Mouse (Mus musculus) heart, embryonic 13.5 days (tissue): ENCODE results near the gene Ccdc36. TPM values are rescaled to one million over a fixed set of nuclear protein-coding genes. Genes with fewer than 3 reads are reported as not detected.

Source experiments
- ATAC-seq: fragments of 200-750 bp; cut with Nextera tagmentation; 2 replicates; pipeline ENCODE4 v1.8.0; 2017; ENCODE audit warnings: moderate TSS enrichment; ENCODE audit not compliant: insufficient number of reproducible peaks, low FRiP score, low TSS enrichment; ENCODE audit errors: extremely low read depth
- H3K27ac ChIP-seq: fragments of 300-500 bp; sonication (generic); replicated peaks from 2 replicates; pipeline ENCODE4 v1.5.1; 2015; ENCODE audit warnings: moderate library complexity, mild to moderate bottlenecking, inconsistent platforms
- H3K27me3 ChIP-seq: fragments of 300-500 bp; sonication (generic); replicated peaks from 2 replicates; pipeline ENCODE4 v1.6.1; 2015; ENCODE audit warnings: mild to moderate bottlenecking, inconsistent platforms
- H3K36me3 ChIP-seq: fragments of 300-500 bp; sonication (generic); 2 replicates; pipeline ENCODE4 v1.6.1; 2015; ENCODE audit warnings: mild to moderate bottlenecking, inconsistent platforms
- H3K4me1 ChIP-seq: fragments of 300-500 bp; sonication (generic); 2 replicates; pipeline ENCODE4 v1.6.1; 2015; ENCODE audit warnings: inconsistent platforms
- H3K4me2 ChIP-seq: fragments of 300-500 bp; sonication (generic); 2 replicates; pipeline ENCODE4 v1.6.1; 2015; ENCODE audit warnings: inconsistent platforms, mild to moderate bottlenecking, moderate library complexity
- H3K4me3 ChIP-seq: fragments of 300-500 bp; sonication (generic); 2 replicates; pipeline ENCODE4 v1.5.1; 2015; ENCODE audit warnings: moderate library complexity, mild to moderate bottlenecking, inconsistent platforms
- H3K9ac ChIP-seq: fragments of 300-500 bp; sonication (generic); 2 replicates; pipeline ENCODE4 v1.6.1; 2015; ENCODE audit warnings: inconsistent platforms, mild to moderate bottlenecking, moderate library complexity
- H3K9me3 ChIP-seq: fragments of 300-500 bp; sonication (generic); 2 replicates; pipeline ENCODE4 v1.6.1; 2016; ENCODE audit warnings: inconsistent platforms
- whole genome bisulfite sequencing: fragments of 180-500 bp; shearing (Covaris S2); methylation state at CpG from one replicate; pipeline ENCODE4 v1.1.7; 2015; ENCODE audit warnings: mixed read lengths; 5-methylcytosine and 5-hydroxymethylcytosine counted together
- polyA plus RNA-seq: library from polyadenylated mRNA; unstranded; fragments of >200 nt; fragmentation: Nextera tagmentation; extraction: Ambion mirVana; gene quantifications from 2 replicates; pipeline ENCODE4 v1.2.1, GENCODE M21; 2015

Ccdc36 gene
- polyA plus RNA-seq, 1 experiment from 2014 or later = 0.80 TPM

- 82% methylated on average over 3 of the region's 3 CpGs for WGBS
- H3K9ac ChIP-seq = no peak overlapping the region
- H3K36me3 ChIP-seq = peaks cover 16% of the 10 kb centered on the region
- peaks cover 9% of the 10 kb centered on the region for H3K4me1 ChIP-seq
- H3K27ac ChIP-seq = no peak overlapping the region
- H3K4me3 ChIP-seq = no peak overlapping the region
- H3K9me3 ChIP-seq = no peaks in the 10 kb centered on the region
- ATAC-seq = no peak
- no peak overlapping the region for H3K4me2 ChIP-seq
- no peaks in the 10 kb centered on the region for H3K27me3 ChIP-seq
Observed at GRCm38 (mm10) chr9:108398324-108398723, 30.0 kb downstream of the Ccdc36 start.

GRCm38 (mm10) chr9:108395427-108395826 is 32.9 kb downstream of the Ccdc36 start:
- no peak overlapping the region for H3K9ac ChIP-seq
- peaks cover 45% of the 10 kb centered on the region for H3K36me3 ChIP-seq
- 83% methylated on average over 1 of the region's 1 CpGs for WGBS
- no peak overlapping the region for H3K4me3 ChIP-seq
- no peaks in the 10 kb centered on the region for H3K27me3 ChIP-seq
- no peaks in the 10 kb centered on the region for H3K9me3 ChIP-seq
- H3K4me2 ChIP-seq = no peak overlapping the region
- no peak overlapping the region for H3K27ac ChIP-seq
- H3K4me1 ChIP-seq = no peaks in the 10 kb centered on the region
- no peak for ATAC-seq

- Histone ChIP-seq H3K9ac (no peak overlapping the region), H3K27me3 (no peaks in the 10 kb centered on the region), H3K27ac (no peak overlapping the region), H3K36me3 (peaks cover 57% of the 10 kb centered on the region), H3K4me2 (no peak overlapping the region), H3K4me3 (no peak overlapping the region), H3K9me3 (no peaks in the 10 kb centered on the region), H3K4me1 (no peaks in the 10 kb centered on the region)
- ATAC-seq = no peak
- 90% methylated on average over 6 of the region's 6 CpGs for WGBS
Observed at GRCm38 (mm10) chr9:108394191-108394590, 34.1 kb downstream of the Ccdc36 start.

- whole genome bisulfite sequencing = 74% methylated on average over 18 of the region's 18 CpGs
- H3K27me3 ChIP-seq = no peaks in the 10 kb centered on the region
- ATAC-seq = no peak
- H3K4me2 ChIP-seq = no peak within 1 kb of the TSS
- no peak within 1 kb of the TSS for H3K27ac ChIP-seq
- no peak within 1 kb of the TSS for H3K9ac ChIP-seq
- no peaks in the 10 kb centered on the region for H3K9me3 ChIP-seq
- no peak within 1 kb of the TSS for H3K4me3 ChIP-seq
- no peaks in the 10 kb centered on the region for H3K4me1 ChIP-seq
- H3K36me3 ChIP-seq = peaks cover 72% of the 10 kb centered on the region
Observed at GRCm38 (mm10) chr9:108392676-108393075, 35.6 kb downstream of the Ccdc36 start, which contains the start of gene 1700102P08Rik. TSS of gene 1700102P08Rik (plus strand) at chr9:108392805.

GRCm38 (mm10) chr9:108389220-108389619 is 39.1 kb downstream of the Ccdc36 start:
- no peaks in the 10 kb centered on the region for H3K4me1 ChIP-seq
- H3K27me3 ChIP-seq = no peaks in the 10 kb centered on the region
- no peaks in the 10 kb centered on the region for H3K9me3 ChIP-seq
- no peak overlapping the region for H3K9ac ChIP-seq
- 79% methylated on average over 6 of the region's 6 CpGs for WGBS
- H3K4me2 ChIP-seq = no peak overlapping the region
- no peak overlapping the region for H3K27ac ChIP-seq
- no peak overlapping the region for H3K4me3 ChIP-seq
- H3K36me3 ChIP-seq = peaks cover 99% of the 10 kb centered on the region
- no peak for ATAC-seq

GRCm38 (mm10) chr9:108388601-108389000 is 39.7 kb downstream of the Ccdc36 start:
- Histone ChIP-seq H3K27me3 (no peaks in the 10 kb centered on the region), H3K9me3 (no peaks in the 10 kb centered on the region), H3K27ac (no peak overlapping the region), H3K9ac (no peak overlapping the region), H3K4me3 (no peak overlapping the region), H3K36me3 (peaks cover 99% of the 10 kb centered on the region), H3K4me1 (no peaks in the 10 kb centered on the region), H3K4me2 (no peak overlapping the region)
- ATAC-seq = no peak
- WGBS = 82% methylated on average over 10 of the region's 10 CpGs

GRCm38 (mm10) chr9:108386816-108387215 is 41.5 kb downstream of the Ccdc36 start:
- Histone ChIP-seq H3K27ac (no peak overlapping the region), H3K9ac (no peak overlapping the region), H3K4me2 (no peak overlapping the region), H3K4me1 (no peaks in the 10 kb centered on the region), H3K4me3 (no peak overlapping the region), H3K36me3 (peaks cover 99% of the 10 kb centered on the region), H3K27me3 (no peaks in the 10 kb centered on the region), H3K9me3 (no peaks in the 10 kb centered on the region)
- 78% methylated on average over 4 of the region's 4 CpGs for WGBS
- ATAC-seq = no peak

GRCm38 (mm10) chr9:108385006-108385405 is 43.3 kb downstream of the Ccdc36 start:
- Histone ChIP-seq H3K36me3 (peaks cover 98% of the 10 kb centered on the region), H3K4me1 (no peaks in the 10 kb centered on the region), H3K9me3 (no peaks in the 10 kb centered on the region), H3K4me3 (no peak overlapping the region), H3K27ac (no peak overlapping the region), H3K4me2 (no peak overlapping the region), H3K27me3 (no peaks in the 10 kb centered on the region), H3K9ac (no peak overlapping the region)
- no peak for ATAC-seq
- WGBS = 83% methylated on average over 7 of the region's 7 CpGs

- 94% methylated on average over 9 of the region's 9 CpGs for WGBS
- ATAC-seq = no peak
- no peak overlapping the region for H3K4me3 ChIP-seq
- no peak overlapping the region for H3K9ac ChIP-seq
- H3K4me1 ChIP-seq = peaks cover 7% of the 10 kb centered on the region; the same call in 1 of the 2 replicates
- no peak overlapping the region for H3K4me2 ChIP-seq
- peaks cover 98% of the 10 kb centered on the region for H3K36me3 ChIP-seq
- no peak overlapping the region for H3K27ac ChIP-seq
- H3K27me3 ChIP-seq = no peaks in the 10 kb centered on the region
- H3K9me3 ChIP-seq = no peaks in the 10 kb centered on the region
Observed at GRCm38 (mm10) chr9:108381382-108381781, 46.9 kb downstream of the Ccdc36 start.

GRCm38 (mm10) chr9:108379294-108379693 is 49.0 kb downstream of the Ccdc36 start:
- Histone ChIP-seq H3K4me2 (no peak overlapping the region), H3K9me3 (no peaks in the 10 kb centered on the region), H3K4me3 (no peak overlapping the region), H3K27ac (no peak overlapping the region), H3K4me1 (peaks cover 7% of the 10 kb centered on the region; the same call in 1 of the 2 replicates), H3K9ac (no peak overlapping the region), H3K27me3 (no peaks in the 10 kb centered on the region), H3K36me3 (peaks cover 98% of the 10 kb centered on the region)
- 65% methylated on average over 4 of the region's 4 CpGs for WGBS
- ATAC-seq = no peak

GRCm38 (mm10) chr9:108378736-108379135 is 49.5 kb downstream of the Ccdc36 start:
- Histone ChIP-seq H3K4me1 (peaks cover 7% of the 10 kb centered on the region; the same call in 1 of the 2 replicates), H3K36me3 (peaks cover 98% of the 10 kb centered on the region)
- 64% methylated on average over 5 of the region's 5 CpGs for WGBS

GRCm38 (mm10) chr9:108378234-108378633 is 50.0 kb downstream of the Ccdc36 start:
- Histone ChIP-seq H3K36me3 (peaks cover 98% of the 10 kb centered on the region), H3K9ac (no peak overlapping the region), H3K9me3 (no peaks in the 10 kb centered on the region), H3K27me3 (no peaks in the 10 kb centered on the region), H3K4me2 (no peak overlapping the region), H3K27ac (no peak overlapping the region), H3K4me3 (no peak overlapping the region), H3K4me1 (peaks cover 7% of the 10 kb centered on the region; the same call in 1 of the 2 replicates)
- ATAC-seq = no peak
- WGBS = 44% methylated on average over 9 of the region's 9 CpGs

More at GRCm38 (mm10) chr9:108378736-108379135, 49.5 kb downstream of the Ccdc36 start:
- no peak overlapping the region for H3K4me3 ChIP-seq
- no peak overlapping the region for H3K9ac ChIP-seq
- ATAC-seq = no peak
- H3K27me3 ChIP-seq = no peaks in the 10 kb centered on the region
- no peak overlapping the region for H3K4me2 ChIP-seq
- H3K9me3 ChIP-seq = no peaks in the 10 kb centered on the region
- H3K27ac ChIP-seq = no peak overlapping the region
